Mouse (Mus musculus): ENCODE measurements at regions not wholly inside any gene's neighbourhood (a gene's known extent, or its start where the extent isn't known, plus 50 kb on each side); places are given as distances from the start of the nearest gene placed in this dataset.
A peak's percentile ranks its signal among the peaks of the same experiment; 100 is the strongest.

GRCm38 (mm10) chr17:45824977-45825376, 91.3 kb upstream of the 1600014C23Rik start:
- DNase-seq (ENCODE audit: low read depth), result no peak

GRCm38 (mm10) chr17:45823501-45823900, 89.9 kb upstream of the 1600014C23Rik start:
- DNase-seq (ENCODE audit: low read depth), result no peak

GRCm38 (mm10) chr17:45822427-45822826, 88.8 kb upstream of the 1600014C23Rik start:
- DNase-seq (ENCODE audit: low read depth), result no peak

GRCm38 (mm10) chr17:45821356-45821755, 87.7 kb upstream of the 1600014C23Rik start:
- DNase-seq (ENCODE audit: low read depth), result no peak

GRCm38 (mm10) chr17:45819143-45819542, 85.5 kb upstream of the 1600014C23Rik start:
- no peak for DNase-seq (ENCODE audit: low read depth)

- no peak for DNase-seq (ENCODE audit: low read depth)
Measured at GRCm38 (mm10) chr17:45816566-45816965, 82.9 kb upstream of the 1600014C23Rik start.

- peak; percentile 42 for DNase-seq (ENCODE audit: low read depth)
Measured at GRCm38 (mm10) chr17:45815833-45816232, 82.2 kb upstream of the 1600014C23Rik start.

- DNase-seq (ENCODE audit: low read depth), result no peak
Measured at GRCm38 (mm10) chr17:45815341-45815740, 81.7 kb upstream of the 1600014C23Rik start.

- DNase-seq (ENCODE audit: low read depth), result no peak
Measured at GRCm38 (mm10) chr17:45814586-45814985, 80.9 kb upstream of the 1600014C23Rik start.

GRCm38 (mm10) chr17:45813956-45814355, 80.3 kb upstream of the 1600014C23Rik start:
- DNase-seq (ENCODE audit: low read depth), result no peak

GRCm38 (mm10) chr17:45812289-45812955, 78.8 kb upstream of the 1600014C23Rik start:
- no peak for DNase-seq (ENCODE audit: low read depth)

GRCm38 (mm10) chr17:45811632-45812221, 78.1 kb upstream of the 1600014C23Rik start:
- DNase-seq (ENCODE audit: low read depth), result no peak

- no peak for DNase-seq (ENCODE audit: low read depth)
Measured at GRCm38 (mm10) chr17:45809728-45810127, 76.1 kb upstream of the 1600014C23Rik start.

- DNase-seq (ENCODE audit: low read depth), result no peak
Measured at GRCm38 (mm10) chr17:45808374-45808773, 74.7 kb upstream of the 1600014C23Rik start.

- no peak for DNase-seq (ENCODE audit: low read depth)
Measured at GRCm38 (mm10) chr17:45807452-45807851, 73.8 kb upstream of the 1600014C23Rik start.

GRCm38 (mm10) chr17:45806831-45807230, 73.2 kb upstream of the 1600014C23Rik start:
- DNase-seq (ENCODE audit: low read depth), result no peak

- DNase-seq (ENCODE audit: low read depth), result no peak
Measured at GRCm38 (mm10) chr17:45806430-45806829, 72.8 kb upstream of the 1600014C23Rik start.

- DNase-seq (ENCODE audit: low read depth), result no peak
Measured at GRCm38 (mm10) chr17:45805471-45806082, 71.9 kb upstream of the 1600014C23Rik start.

GRCm38 (mm10) chr17:45803331-45803730, 69.7 kb upstream of the 1600014C23Rik start:
- no peak for DNase-seq (ENCODE audit: low read depth)

GRCm38 (mm10) chr17:45802439-45802838, 68.8 kb upstream of the 1600014C23Rik start:
- no peak for DNase-seq (ENCODE audit: low read depth)

- no peak for DNase-seq (ENCODE audit: low read depth)
Measured at GRCm38 (mm10) chr17:45799725-45800124, 66.1 kb upstream of the 1600014C23Rik start.

GRCm38 (mm10) chr17:45798996-45799395, 65.4 kb upstream of the 1600014C23Rik start:
- no peak for DNase-seq (ENCODE audit: low read depth)

- DNase-seq (ENCODE audit: low read depth), result no peak
Measured at GRCm38 (mm10) chr17:45798456-45798855, 64.8 kb upstream of the 1600014C23Rik start.
